Mouse (Mus musculus) MEL (cell line): ENCODE measurements at regions not wholly inside any gene's neighbourhood (a gene's known extent, or its start where the extent isn't known, plus 50 kb on each side); places are given as distances from the start of the nearest gene placed in this dataset.

Experiments
- CTCF ChIP-seq, 3 experiments: IDR thresholded peaks in 2 of 3; conservative IDR thresholded peaks in 1 of 3; 2 replicates each; pipeline ENCODE4 v1.5.1; 2011 to 2012; ENCODE audit warnings: low read length in 3 of 3, low read depth in 2 of 3, mild to moderate bottlenecking in 2 of 3, improper control_type of control experiment in 1 of 3, inconsistent platforms in 1 of 3, mixed read lengths in 1 of 3, moderate library complexity in 1 of 3; ENCODE audit not compliant: control insufficient read depth in 1 of 3, insufficient read depth in 1 of 3, poor library complexity in 1 of 3, severe bottlenecking in 1 of 3
- ETS1 ChIP-seq: IDR thresholded peaks from 2 replicates; pipeline ENCODE4 v1.6.1; 2012; ENCODE audit warnings: low read depth, mild to moderate bottlenecking, inconsistent platforms, low read length, improper control_type of control experiment, moderate library complexity
- MYC ChIP-seq: IDR thresholded peaks from 2 replicates; pipeline ENCODE4 v1.6.1; 2011; ENCODE audit warnings: low read depth, mild to moderate bottlenecking, low read length, improper control_type of control experiment, moderate library complexity
- POLR2A ChIP-seq, 2 experiments: IDR thresholded peaks; 2 replicates each; pipeline ENCODE4 v1.6.1; 2011 to 2012; ENCODE audit warnings: low read length in 2 of 2, mild to moderate bottlenecking in 2 of 2, control low read depth in 1 of 2, improper control_type of control experiment in 1 of 2, low read depth in 1 of 2, moderate library complexity in 1 of 2; ENCODE audit not compliant: control insufficient read depth in 1 of 2, insufficient read depth in 1 of 2, poor library complexity in 1 of 2
- TAL1 ChIP-seq: IDR thresholded peaks from 2 replicates; pipeline ENCODE4 v1.6.1; 2012; ENCODE audit warnings: mild to moderate bottlenecking, inconsistent platforms, low read length, moderate library complexity, mixed read lengths
- UBTF ChIP-seq: IDR thresholded peaks from 2 replicates; pipeline ENCODE4 v1.6.1; 2012; ENCODE audit warnings: low read depth, mild to moderate bottlenecking, inconsistent platforms, low read length, improper control_type of control experiment, moderate library complexity, borderline replicate concordance; ENCODE audit not compliant: insufficient read depth
- USF2 ChIP-seq, 2 experiments: IDR thresholded peaks; 2 replicates each; pipeline ENCODE4 v1.6.1; 2011 to 2012; ENCODE audit warnings: improper control_type of control experiment in 2 of 2, low read length in 2 of 2, borderline replicate concordance in 1 of 2, inconsistent platforms in 1 of 2, low read depth in 1 of 2, mild to moderate bottlenecking in 1 of 2; ENCODE audit not compliant: insufficient read depth in 1 of 2
- ZKSCAN1 ChIP-seq: IDR thresholded peaks from 2 replicates; pipeline ENCODE4 v1.6.1; 2012; ENCODE audit warnings: low read depth, mild to moderate bottlenecking, inconsistent platforms, low read length, improper control_type of control experiment, moderate library complexity

DNA sequence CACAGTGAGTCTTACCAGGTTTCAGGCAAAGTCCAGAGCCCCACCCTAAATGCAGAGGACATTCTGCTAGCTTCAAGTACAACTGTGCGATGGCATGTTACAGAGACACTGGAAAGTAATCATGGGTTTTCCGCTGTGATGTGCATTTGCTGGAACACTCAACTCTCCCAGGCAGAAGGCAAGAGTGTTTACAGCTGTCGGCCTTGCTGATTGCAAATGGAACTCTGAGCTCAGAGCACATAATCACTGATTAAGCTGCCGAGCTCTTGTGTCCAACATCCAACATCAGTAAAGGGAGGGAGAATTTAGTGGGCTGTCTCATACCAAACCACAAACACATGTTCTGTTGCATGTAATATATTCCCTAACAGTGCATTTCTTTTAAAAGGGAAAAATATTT, 117.1 kb downstream of the Postn start:
- TF ChIP-seq USF2 (IDR thresholded peaks at IDR 0.05; ENCODE audit: borderline replicate concordance in 1 of 2, insufficient read depth in 1 of 2, low read depth in 1 of 2, low read length in 2 of 2) (no peak), ZKSCAN1 (no peak), POLR2A (IDR thresholded peaks at IDR 0.05; ENCODE audit: control insufficient read depth in 1 of 2, insufficient read depth in 1 of 2, low read depth in 1 of 2, low read length in 2 of 2, poor library complexity in 1 of 2) (no peak), ETS1 (no peak), UBTF (no peak), CTCF (IDR thresholded peaks at IDR 0.05 in 2 of 3, conservative IDR thresholded peaks at IDR 0.05 in 1 of 3; ENCODE audit: control insufficient read depth in 1 of 3, insufficient read depth in 1 of 3, low read depth in 2 of 3, low read length in 3 of 3, poor library complexity in 1 of 3, severe bottlenecking in 1 of 3) (no peak), MYC (no peak), TAL1 (no peak)
